Mouse (Mus musculus): Measurements from ENCODE around the gene A630095E13Rik. TPM values are rescaled to one million over a fixed set of nuclear protein-coding genes. Genes with fewer than 3 reads are reported as not detected.
"Not testable (repeated sequence)": the region's sequence is repeated elsewhere in the genome, so short reads cannot be mapped to it uniquely, and the experiment has no call there.

The A630095E13Rik gene
- not detected in 2 replicates for total RNA-seq (2014; fragmentation: Nextera tagmentation)
- 0.05 TPM in 1 of 2 replicates, not detected in the other for total RNA-seq (2017)
- polyA plus RNA-seq (2012), result not detected in 2 replicates

DNA sequence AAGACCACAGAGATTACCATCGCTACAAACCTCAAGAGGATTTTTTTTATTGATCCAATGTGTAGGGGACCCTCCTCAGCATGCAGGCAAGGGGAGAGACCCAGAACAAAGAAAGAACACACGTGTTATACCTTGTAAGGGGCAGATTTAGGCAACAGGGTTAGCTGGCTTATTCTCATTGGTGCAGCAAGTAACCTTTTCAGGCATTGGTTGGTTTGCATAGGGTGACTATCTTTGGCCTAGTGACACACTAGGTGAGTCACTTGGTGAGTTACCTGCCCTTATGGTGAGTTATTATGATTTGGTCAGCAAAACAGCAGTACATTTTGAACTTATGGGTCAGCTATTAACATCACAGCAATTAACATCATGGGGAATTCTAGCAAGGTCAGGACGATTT, at the start of gene A630095E13Rik:
A630095E13Rik (minus strand) TSS at position 101 of the 400 bp plus-strand sequence.
- not testable (repeated sequence) for H3K27me3 ChIP-seq (ENCODE audit: insufficient read depth, low read length); H3K36me3 ChIP-seq (replicated peaks); H3K4me1 ChIP-seq (ENCODE audit: insufficient read depth, low read depth, low read length); ATAC-seq (ENCODE audit: extremely low read depth, insufficient number of reproducible peaks, low FRiP score, poor library complexity, severe bottlenecking); H3K9me3 ChIP-seq (replicated peaks); DNase-seq (ENCODE audit: low spot score); H3K4me3 ChIP-seq (ENCODE audit: low read depth, low read length)

DNA sequence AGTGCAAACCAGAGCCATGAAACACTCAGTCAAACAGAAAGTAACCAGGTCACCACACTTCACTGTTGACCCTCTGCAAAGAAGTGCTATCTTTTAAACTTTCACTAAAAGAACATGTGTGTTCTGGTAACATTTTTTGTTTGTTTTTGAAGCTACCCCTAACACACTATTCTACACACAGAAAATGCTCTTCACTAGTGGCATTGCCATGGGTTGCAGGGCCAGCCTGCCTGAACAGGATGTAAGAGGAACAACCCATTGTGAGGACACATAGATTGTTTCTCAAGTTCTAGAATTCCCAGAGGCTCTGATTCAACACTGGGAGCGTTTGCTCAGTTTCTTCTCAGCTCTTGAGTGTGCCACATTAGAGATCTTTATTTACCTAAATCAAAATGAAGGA, 49.7 kb upstream of the A630095E13Rik start, which contains the start of gene Acrv1:
Acrv1 (plus strand) TSS at position 301 of the 400 bp plus-strand sequence.
- H3K4me1 ChIP-seq (ENCODE audit: insufficient read depth, low read depth, low read length), result no peaks in the 10 kb centered on the region
- no peak within 1 kb of the TSS for H3K4me3 ChIP-seq (ENCODE audit: low read depth, low read length)
- ATAC-seq (ENCODE audit: extremely low read depth, insufficient number of reproducible peaks, low FRiP score, poor library complexity, severe bottlenecking) (no peak), DNase-seq (ENCODE audit: low spot score) (no peak)
- TF ChIP-seq TAL1 (conservative IDR thresholded peaks at IDR 0.05; ENCODE audit: low read depth, low read length) (no peak), CTCF (IDR thresholded peaks at IDR 0.05; ENCODE audit: low read depth, low read length) (no peak), GATA2 (IDR thresholded peaks at IDR 0.05; ENCODE audit: borderline replicate concordance, low read depth, low read length) (no peak), POLR2AphosphoS5 (IDR thresholded peaks at IDR 0.05; ENCODE audit: insufficient replicate concordance, low read depth, low read length) (no peak), GATA1 (IDR thresholded peaks at IDR 0.05; ENCODE audit: borderline replicate concordance, low read length) (no peak)
- no peaks in the 10 kb centered on the region for H3K9me3 ChIP-seq (replicated peaks)
- H3K27me3 ChIP-seq (ENCODE audit: insufficient read depth, low read length), result no peaks in the 10 kb centered on the region; the same call in 1 of the 2 replicates
- no peaks in the 10 kb centered on the region for H3K36me3 ChIP-seq (replicated peaks)

DNA sequence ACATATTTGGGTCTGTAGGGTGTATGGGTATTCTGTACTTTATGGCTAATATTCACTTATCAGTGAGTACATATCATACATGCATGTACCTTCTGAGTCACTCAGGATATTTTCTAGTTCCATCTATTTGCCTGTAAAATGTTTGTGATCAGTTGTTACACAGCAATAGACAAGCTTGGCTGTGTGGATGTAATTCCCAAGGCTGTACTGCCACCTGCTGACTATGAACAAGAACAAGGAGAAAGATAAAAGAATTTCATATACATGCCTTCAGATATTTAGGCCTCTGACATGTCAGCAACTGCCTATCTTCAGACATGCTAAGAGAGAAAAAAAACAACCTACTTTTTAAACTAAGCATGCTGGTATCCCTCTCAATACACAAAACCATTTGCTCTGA, 44.2 kb upstream of the A630095E13Rik start:
- no peaks in the 10 kb centered on the region for H3K4me1 ChIP-seq (ENCODE audit: insufficient read depth, low read depth, low read length)
- H3K4me3 ChIP-seq (ENCODE audit: low read depth, low read length), result no peak overlapping the region
- H3K9me3 ChIP-seq (replicated peaks), result no peaks in the 10 kb centered on the region
- H3K27me3 ChIP-seq (ENCODE audit: insufficient read depth, low read length), result 0 out of 2 replicates have a peak, but pooled peaks cover 4% of the 10 kb centered on the region
- TF ChIP-seq GATA2 (IDR thresholded peaks at IDR 0.05; ENCODE audit: borderline replicate concordance, low read depth, low read length) (no peak), GATA1 (IDR thresholded peaks at IDR 0.05; ENCODE audit: borderline replicate concordance, low read length) (no peak), POLR2AphosphoS5 (IDR thresholded peaks at IDR 0.05; ENCODE audit: insufficient replicate concordance, low read depth, low read length) (no peak), CTCF (IDR thresholded peaks at IDR 0.05; ENCODE audit: low read depth, low read length) (no peak), TAL1 (conservative IDR thresholded peaks at IDR 0.05; ENCODE audit: low read depth, low read length) (no peak)
- no peaks in the 10 kb centered on the region for H3K36me3 ChIP-seq (replicated peaks)
- ATAC-seq (ENCODE audit: extremely low read depth, insufficient number of reproducible peaks, low FRiP score, poor library complexity, severe bottlenecking), result no peak
- DNase-seq (ENCODE audit: low spot score), result no peak

DNA sequence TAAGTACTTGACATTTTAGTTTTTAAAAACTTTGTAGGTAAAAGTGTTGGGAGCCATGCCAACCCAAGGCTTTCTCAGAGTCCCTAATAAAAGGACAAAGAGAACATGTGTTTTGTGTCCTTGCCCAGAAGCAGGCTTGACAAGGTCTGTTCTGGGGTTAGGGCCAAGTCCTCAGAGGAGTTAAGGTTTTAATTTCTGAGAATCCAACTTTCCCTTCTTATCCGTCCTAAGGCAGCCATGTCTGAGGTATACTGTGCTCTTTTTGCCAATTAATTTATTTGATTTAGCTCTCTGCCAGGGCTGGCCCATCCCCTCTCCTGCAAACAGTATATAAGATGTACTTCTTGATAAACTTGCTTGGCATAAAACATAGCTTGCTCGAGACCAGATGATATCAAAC, 38.2 kb upstream of the A630095E13Rik start:
- ATAC-seq (ENCODE audit: extremely low read depth, insufficient number of reproducible peaks, low FRiP score, poor library complexity, severe bottlenecking) (no peak), DNase-seq (ENCODE audit: low spot score) (no peak)
- no peaks in the 10 kb centered on the region for H3K9me3 ChIP-seq (replicated peaks)
- H3K27me3 ChIP-seq (ENCODE audit: insufficient read depth, low read length), result 0 out of 2 replicates have a peak, but pooled peaks cover 4% of the 10 kb centered on the region
- H3K36me3 ChIP-seq (replicated peaks), result no peaks in the 10 kb centered on the region
- TF ChIP-seq POLR2AphosphoS5 (IDR thresholded peaks at IDR 0.05; ENCODE audit: insufficient replicate concordance, low read depth, low read length) (no peak), TAL1 (conservative IDR thresholded peaks at IDR 0.05; ENCODE audit: low read depth, low read length) (no peak), GATA1 (IDR thresholded peaks at IDR 0.05; ENCODE audit: borderline replicate concordance, low read length) (no peak), GATA2 (IDR thresholded peaks at IDR 0.05; ENCODE audit: borderline replicate concordance, low read depth, low read length) (no peak), CTCF (IDR thresholded peaks at IDR 0.05; ENCODE audit: low read depth, low read length) (no peak)
- H3K4me3 ChIP-seq (ENCODE audit: low read depth, low read length), result no peak overlapping the region
- no peaks in the 10 kb centered on the region for H3K4me1 ChIP-seq (ENCODE audit: insufficient read depth, low read depth, low read length)

Other genes starting within 250 kb of the A630095E13Rik start
- not detected in 2 replicates for gene Gm7257, start 211.5 kb downstream of the A630095E13Rik start, total RNA-seq (2014; fragmentation: Nextera tagmentation)
- not detected in 2 replicates for gene Gm7257, start 211.5 kb downstream of the A630095E13Rik start, total RNA-seq (2017)
- not detected in 2 replicates for gene Gm7257, start 211.5 kb downstream of the A630095E13Rik start, polyA plus RNA-seq (2012)
- not detected in 2 replicates for gene Gm9513, start 167.7 kb downstream of the A630095E13Rik start, total RNA-seq (2014; fragmentation: Nextera tagmentation)
- not detected in 2 replicates for gene Gm9513, start 167.7 kb downstream of the A630095E13Rik start, total RNA-seq (2017)
- gene Gm9513, start 167.7 kb downstream of the A630095E13Rik start, polyA plus RNA-seq (2012), result not detected in 2 replicates
- not detected in 2 replicates for gene Gm5615, start 101.4 kb downstream of the A630095E13Rik start, total RNA-seq (2014; fragmentation: Nextera tagmentation)
- gene Gm5615, start 101.4 kb downstream of the A630095E13Rik start, total RNA-seq (2017), result not detected in 2 replicates
- gene Gm5615, start 101.4 kb downstream of the A630095E13Rik start, polyA plus RNA-seq (2012), result not detected in 2 replicates
- not detected in 2 replicates for gene Gm17689, start 60.7 kb downstream of the A630095E13Rik start, total RNA-seq (2014; fragmentation: Nextera tagmentation)
- gene Gm17689, start 60.7 kb downstream of the A630095E13Rik start, total RNA-seq (2017), result not detected in 2 replicates
- not detected in 2 replicates for gene Gm17689, start 60.7 kb downstream of the A630095E13Rik start, polyA plus RNA-seq (2012)
- gene Acrv1, start 49.8 kb upstream of the A630095E13Rik start, total RNA-seq (2014; fragmentation: Nextera tagmentation), result not detected in 2 replicates
- gene Acrv1, start 49.8 kb upstream of the A630095E13Rik start, total RNA-seq (2017), result 0.05 and 0.06 TPM in 2 replicates
- gene Acrv1, start 49.8 kb upstream of the A630095E13Rik start, polyA plus RNA-seq (2012), result not detected in 2 replicates
- gene Chek1, start 83.7 kb upstream of the A630095E13Rik start, total RNA-seq (2014; fragmentation: Nextera tagmentation), result 45.7 and 74.2 TPM in 2 replicates
- gene Chek1, start 83.7 kb upstream of the A630095E13Rik start, total RNA-seq (2017), result 59.8 and 78.7 TPM in 2 replicates
- gene Chek1, start 83.7 kb upstream of the A630095E13Rik start, polyA plus RNA-seq (2012), result 3.1 TPM in 2 replicates
- gene Stt3a, start 124.3 kb upstream of the A630095E13Rik start, total RNA-seq (2014; fragmentation: Nextera tagmentation), result 463 and 533 TPM in 2 replicates
- 565 and 862 TPM in 2 replicates for gene Stt3a, start 124.3 kb upstream of the A630095E13Rik start, total RNA-seq (2017)
- gene Stt3a, start 124.3 kb upstream of the A630095E13Rik start, polyA plus RNA-seq (2012), result 2.2 and 7.1 TPM in 2 replicates
- gene Ei24, start 154.0 kb upstream of the A630095E13Rik start, total RNA-seq (2014; fragmentation: Nextera tagmentation), result 54.2 and 63.3 TPM in 2 replicates
- 44.6 and 47.3 TPM in 2 replicates for gene Ei24, start 154.0 kb upstream of the A630095E13Rik start, total RNA-seq (2017)
- 32.2 and 39.9 TPM in 2 replicates for gene Ei24, start 154.0 kb upstream of the A630095E13Rik start, polyA plus RNA-seq (2012)
- gene Fez1, start 178.5 kb upstream of the A630095E13Rik start, total RNA-seq (2014; fragmentation: Nextera tagmentation), result not detected in 2 replicates
- gene Fez1, start 178.5 kb upstream of the A630095E13Rik start, total RNA-seq (2017), result 0.12 and 0.44 TPM in 2 replicates
- not detected in 2 replicates for gene Fez1, start 178.5 kb upstream of the A630095E13Rik start, polyA plus RNA-seq (2012)